Mouse (Mus musculus): Measurements from ENCODE around the gene Nrxn3.

Nrxn3 gene

DNA sequence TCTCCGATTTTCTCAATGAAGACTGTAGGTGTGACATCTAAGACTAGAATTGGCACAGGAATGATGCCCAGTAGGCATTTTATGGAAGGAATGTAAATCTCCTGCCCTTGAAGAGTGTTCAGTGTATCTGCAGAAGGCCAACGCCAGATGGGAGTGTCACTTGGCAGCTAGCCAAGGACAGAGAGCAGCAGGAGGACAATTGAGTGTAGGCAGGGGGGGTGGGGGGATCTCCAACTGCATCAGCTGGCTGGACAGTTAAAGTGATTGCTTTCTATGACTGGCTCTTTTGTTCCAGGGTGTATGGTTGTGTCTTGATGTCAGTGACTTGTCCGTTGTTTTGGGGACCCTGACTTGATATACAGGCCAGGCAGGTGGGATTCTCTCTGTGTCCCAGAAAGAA, 326.6 kb downstream of the Nrxn3 start:
- peak in 1 of 2 experiments; percentile 19 for DNase-seq (ENCODE audit: low spot score in 2 of 2)

DNA sequence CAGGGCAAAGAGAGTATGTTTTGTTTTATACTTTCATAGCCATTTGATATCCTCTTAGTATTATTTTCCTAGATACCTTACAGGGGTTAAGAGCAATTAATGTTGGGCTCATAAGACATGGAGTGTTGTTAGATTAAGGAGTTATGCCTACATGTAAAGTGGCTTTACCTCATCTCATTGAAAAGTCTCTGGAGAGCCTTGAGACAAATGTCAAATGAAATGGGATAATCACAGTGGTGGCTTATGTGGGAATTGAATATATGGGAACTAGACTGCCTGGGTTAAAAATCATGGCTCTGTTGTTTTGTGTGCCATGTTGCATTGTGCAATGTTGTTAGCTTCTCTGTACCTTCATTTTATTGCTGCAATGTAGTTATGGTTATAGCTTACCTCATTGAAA, 327.0 kb downstream of the Nrxn3 start:
- no peak for DNase-seq (ENCODE audit: low spot score in 2 of 2)

DNA sequence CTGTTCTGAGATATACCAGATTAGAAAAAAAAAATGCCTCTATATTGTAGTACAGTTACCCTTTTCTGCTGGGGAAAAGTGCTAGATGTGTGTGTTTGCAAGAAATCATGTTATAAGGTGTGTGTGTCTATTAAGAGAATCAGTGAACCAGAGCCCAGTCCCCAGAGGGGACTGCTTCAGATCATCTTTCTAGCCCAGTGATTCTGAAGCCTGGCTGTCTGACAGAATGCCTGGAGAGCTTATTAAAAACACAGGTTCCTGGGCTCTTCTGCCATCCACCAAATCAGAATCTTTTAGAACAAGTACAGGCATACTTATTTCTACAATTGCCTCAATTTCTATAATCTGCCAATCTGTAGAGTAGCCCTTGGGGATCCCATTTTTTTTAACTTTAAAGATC, 349.8 kb downstream of the Nrxn3 start:
- no peak for DNase-seq (ENCODE audit: low spot score in 2 of 2)

DNA sequence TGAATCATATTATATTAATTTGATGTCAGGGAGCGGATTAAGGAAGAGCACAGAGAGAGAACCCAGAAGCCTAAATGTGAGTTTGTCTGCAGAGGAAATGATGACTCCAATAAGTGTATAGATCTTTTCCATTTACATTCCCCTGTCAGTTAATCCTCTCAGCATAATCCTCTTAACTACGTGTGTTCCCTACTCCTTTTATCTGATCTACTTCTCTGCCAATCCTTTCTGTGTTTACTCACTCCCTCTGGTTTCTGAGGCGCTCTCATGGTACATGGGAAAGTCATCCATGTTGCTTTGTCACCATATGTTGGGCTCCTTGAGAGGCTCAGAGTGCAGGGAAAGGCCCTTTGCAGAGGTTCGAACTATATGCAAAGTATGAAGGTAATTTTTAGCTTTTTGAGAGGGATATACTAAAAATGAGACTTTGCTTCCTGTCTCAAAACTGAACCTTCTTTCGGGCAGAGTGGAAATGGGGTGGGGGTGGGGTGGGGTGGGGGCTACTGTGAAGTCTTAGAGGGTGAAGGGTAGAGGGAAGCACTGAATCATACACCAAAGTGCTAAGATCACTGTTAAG, 350.6 kb downstream of the Nrxn3 start:
- DNase-seq (ENCODE audit: low spot score in 2 of 2) = no peak

DNA sequence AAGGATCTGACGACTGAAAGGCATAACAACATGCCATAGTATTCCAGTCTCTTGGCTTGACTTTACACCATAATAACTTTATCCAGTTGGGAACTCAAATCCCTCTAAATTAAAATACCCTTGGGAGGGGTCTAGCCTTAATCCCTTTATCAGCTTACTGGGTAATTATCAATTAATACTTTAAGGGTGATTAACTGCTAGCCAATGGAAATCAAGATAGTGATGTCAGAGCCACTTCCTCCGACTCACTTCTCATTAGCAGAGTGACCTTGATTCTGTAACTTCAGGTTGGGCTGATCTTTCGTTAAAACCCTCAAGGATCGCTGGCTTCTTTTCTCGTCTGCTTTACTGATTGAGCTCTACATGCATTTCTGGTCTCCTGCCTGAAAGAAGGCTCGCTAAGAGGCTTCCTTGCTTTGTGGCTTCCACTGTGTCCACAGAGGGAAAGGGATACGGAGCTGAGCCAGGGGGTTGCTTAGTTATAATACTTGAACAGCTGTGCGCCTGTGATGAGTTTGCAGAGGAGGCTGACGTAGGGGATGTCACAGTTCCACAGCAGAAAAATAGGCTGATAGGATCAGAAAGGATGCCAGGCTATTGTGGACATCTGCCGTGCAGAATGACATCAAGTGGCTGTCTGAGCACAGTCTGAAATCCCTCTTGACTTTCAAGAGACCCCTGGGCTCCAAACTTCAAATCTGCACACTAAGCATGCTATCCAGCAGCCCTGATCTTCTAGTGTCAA, 352.0 kb downstream of the Nrxn3 start:
- DNase-seq (ENCODE audit: low spot score in 2 of 2) = no peak

DNA sequence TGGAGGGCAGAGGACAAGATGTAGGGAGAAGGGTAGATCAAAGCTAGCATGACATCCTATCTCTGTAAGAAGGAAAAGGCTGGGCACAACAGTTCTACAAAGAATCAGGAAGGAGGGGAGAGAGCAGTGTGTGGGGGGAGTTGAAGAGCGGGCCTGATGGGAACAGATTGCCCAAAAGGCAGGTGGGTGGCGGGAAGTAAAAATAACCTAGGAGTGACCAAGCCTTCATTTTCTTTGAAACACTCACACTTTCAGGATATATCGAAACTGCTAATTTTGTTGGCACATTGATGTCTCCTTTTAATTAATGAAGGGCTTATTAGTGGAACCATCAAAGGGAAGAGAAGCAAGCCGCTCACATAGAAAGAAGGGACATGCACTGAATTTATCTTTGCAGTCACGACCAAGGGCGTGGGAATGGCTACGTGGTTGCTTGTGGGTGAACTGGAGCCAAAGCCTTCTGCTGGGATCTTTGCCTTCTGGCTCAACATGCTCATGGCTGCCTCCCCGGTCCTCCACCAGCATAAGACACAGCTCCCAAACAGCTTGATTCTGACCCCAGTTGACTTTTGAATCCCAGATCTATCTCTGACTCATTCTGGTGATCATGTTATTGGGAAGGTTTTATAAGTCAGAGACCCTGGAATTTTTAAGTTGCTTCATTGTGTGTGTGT, 371.3 kb downstream of the Nrxn3 start:
- DNase-seq (ENCODE audit: low spot score in 2 of 2) = no peak

DNA sequence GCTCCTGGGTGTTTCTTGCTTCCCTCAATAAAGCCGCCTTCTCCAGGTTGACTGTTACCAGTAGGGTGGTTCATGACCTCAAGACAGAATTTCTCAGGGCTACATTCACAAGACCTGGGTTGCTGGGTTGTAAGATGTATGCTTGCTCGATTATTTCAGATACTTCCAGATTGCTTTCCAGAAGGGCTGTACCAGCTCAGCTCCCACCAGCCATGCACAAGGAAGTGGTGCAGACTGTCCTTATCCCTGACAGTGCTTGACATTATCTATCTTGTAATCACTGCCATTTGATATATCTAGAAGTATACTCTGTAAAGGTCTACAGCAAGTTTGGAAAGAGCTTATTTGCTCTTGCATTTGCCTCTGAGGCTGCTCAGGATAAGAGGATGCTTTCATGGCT, 374.9 kb downstream of the Nrxn3 start:
- no peak for DNase-seq (ENCODE audit: low spot score in 2 of 2)

DNA sequence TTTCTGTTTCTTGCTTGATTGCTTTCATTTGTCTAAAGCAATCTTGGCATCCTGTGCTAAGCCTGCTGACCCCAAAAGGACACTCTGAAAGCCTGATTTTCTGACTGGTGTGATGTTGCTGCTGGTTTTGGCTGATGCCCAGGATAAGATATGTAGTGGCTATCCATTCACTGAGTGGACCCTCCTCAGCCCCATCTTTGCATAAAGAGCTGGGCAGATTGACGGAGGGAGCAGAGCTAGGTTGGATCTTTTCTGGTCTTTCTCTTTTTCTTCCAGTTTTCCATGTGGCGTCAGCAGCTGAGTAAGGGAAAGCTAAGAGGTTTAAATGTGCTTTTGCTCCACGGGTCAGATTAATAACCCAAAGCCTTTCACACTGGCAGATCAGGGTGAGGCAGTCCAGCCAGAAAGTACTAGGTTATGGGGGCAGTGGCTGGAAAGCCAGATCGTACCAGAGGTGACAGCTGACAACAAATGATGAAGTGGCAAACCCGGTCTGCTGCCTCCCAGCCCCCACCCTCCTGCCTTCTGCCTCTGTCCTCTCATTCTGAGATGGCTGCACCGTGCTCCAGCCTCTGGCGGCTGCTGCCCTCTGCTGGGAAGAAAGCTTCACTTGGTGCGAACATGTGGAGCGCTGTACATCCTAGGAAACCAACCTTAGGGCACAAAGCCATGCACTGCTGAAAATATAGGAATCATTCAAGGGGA, 383.5 kb downstream of the Nrxn3 start:
- DNase-seq (ENCODE audit: low spot score in 2 of 2) = peak; percentile 43 to 62

DNA sequence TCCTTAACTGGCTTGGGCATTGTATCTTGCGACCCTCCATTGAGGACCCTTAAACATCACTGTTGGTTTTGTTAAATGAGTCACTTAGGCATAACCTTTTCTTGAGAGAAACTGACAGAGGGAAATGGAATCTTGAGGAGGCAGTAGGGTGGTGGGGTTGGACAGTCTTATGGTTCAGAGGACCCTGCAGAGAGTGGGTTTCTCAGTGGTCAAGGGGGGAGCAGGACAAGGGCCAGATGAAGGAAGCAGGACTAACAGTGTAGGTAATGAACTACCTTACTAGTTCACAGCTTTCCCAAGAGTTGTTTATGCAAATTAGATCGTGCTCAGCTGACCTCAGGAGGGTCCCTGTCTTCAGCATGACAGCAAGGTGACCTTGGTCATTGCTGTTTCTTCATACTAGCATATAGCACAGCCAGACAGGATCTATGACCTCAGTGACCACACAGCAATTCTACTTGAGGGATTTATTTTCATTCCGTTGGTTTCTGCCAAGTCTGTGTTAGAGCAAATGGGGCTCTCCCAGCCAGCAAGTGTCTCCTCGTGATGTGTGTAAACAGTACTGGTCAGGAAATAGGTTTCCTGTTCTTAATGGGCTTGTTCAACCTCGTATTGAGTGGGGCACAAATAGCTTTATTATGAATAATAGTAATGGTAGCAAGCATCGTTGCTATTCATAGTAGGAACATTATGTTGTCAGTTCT, 384.4 kb downstream of the Nrxn3 start:
- no peak for DNase-seq (ENCODE audit: low spot score in 2 of 2)

DNA sequence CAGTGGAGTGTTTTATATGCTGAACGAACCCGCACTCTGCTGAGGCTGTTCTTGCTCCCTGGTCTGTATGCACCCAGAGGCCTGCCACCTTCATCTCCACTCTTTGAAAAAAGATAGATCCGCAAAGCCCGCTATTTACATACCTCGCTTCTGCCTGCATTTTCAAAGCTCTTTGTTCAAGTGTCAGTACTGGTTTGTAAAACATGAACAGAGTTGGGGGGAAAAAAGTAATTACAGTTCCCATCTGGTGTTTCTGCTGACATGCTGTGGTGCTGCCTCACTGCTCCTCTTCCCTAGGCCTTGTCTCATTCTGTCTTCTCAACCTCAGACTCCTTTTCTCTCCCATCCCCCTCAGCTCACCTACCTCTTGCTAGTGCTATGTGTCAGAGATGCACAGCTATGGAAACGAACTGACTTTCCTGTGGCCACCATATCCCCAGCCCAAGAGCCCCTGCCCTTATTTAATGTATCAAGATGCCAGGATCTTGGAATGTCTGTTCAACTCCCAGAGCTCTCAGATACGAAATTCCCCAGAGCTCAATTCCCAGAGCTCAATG, 387.2 kb downstream of the Nrxn3 start:
- no peak for DNase-seq (ENCODE audit: low spot score in 2 of 2)

DNA sequence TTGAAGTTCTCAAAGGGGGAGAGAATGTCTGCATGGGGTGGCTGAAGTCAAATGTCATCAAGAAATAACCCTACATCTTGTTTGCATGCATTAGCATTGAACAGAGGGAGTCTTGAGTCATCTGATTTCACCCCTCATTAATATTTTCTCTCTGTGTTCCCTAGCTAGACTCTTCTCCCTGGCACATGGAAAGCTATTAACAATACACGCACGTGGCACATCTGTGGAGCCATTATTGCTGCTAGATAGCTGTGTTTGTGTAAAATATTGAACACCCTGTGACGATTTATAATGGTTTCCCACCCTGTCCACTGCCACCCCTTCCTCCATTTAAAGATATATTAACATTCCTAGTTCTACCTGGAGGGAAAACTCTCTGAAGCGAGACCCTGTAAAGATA, 405.9 kb downstream of the Nrxn3 start:
- DNase-seq (ENCODE audit: low spot score in 2 of 2) = no peak

DNA sequence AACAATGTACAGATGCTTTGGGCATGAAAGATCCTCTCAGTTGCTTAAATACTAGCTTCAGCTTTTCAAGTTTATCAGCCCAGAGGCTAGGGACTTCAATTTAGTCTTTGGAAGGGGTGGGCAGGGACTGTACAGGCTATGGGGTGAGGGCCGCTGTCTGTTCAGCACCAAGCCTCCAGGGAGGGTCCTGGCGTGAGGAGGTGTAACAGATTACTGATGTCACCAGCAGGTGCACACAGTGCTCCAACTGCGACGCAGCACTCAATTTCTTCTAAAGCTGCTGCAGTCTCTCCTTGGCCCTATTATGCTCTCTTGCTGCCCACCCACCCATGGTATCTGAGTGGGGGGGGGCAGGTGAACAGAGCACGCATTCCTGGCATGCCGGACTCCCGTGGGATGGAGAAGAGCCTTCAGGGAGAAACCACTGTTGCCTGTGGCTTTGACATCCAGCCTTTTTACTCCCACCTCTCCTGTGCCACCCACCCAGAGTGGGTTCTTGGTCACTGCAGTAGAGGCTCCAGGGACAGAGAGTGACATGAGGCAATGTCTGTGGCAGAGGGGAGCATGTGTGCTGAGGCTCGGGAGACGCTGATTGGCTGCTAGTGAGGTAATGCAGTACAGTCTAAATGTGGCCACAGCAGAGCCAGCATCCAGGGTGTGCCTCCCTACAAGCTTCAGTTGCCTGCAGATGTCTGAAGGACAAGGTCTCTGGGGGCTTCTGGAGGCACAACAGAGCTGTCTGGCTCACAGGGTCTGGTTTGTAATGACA, 406.6 kb downstream of the Nrxn3 start:
- DNase-seq (ENCODE audit: low spot score in 2 of 2) = no peak

DNA sequence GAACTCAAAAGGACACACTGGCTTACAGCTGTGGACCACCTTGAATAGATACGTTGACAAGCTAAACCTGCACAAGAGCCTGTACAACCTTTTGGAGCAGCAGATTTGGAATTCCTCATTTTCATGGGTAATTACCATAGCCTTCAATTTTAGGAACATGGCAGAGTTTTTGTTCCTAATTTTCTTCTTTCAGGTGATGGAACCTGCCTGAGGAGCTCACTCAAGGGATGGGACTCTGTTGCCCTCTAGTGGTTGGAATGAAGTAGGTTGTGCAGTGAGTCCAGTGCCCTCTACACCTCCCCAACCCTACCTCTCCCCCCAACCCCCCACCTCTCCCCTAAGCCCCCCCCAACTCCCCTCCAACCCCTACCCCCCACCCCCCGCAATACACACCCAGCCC, 411.7 kb downstream of the Nrxn3 start:
- DNase-seq (ENCODE audit: low spot score in 2 of 2) = no peak

DNA sequence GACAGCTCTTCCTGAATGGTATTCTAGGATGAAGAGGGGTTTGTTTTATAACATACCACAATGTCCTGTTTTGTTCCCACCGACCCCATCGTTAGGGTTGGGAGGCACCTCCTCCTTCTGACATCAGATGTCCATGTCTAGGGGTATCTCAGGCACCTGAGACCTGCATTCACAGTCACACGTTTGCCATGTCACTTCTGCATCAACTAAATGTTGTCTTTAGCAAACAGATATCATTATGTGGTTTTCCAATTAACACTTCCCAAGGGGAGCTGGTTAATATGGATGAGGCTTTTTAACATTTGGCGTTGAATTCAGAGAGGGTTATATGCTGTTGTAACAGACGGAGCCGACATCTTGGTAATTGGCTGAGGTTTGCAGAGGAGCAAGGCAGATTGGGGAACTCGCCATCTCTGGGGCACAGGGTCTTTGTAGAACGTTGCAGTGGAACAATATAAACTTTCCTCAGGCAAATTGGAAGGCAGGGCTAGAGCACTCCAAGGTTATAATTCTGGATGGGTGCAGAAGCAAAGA, 412.2 kb downstream of the Nrxn3 start:
- DNase-seq (ENCODE audit: low spot score in 2 of 2) = no peak

DNA sequence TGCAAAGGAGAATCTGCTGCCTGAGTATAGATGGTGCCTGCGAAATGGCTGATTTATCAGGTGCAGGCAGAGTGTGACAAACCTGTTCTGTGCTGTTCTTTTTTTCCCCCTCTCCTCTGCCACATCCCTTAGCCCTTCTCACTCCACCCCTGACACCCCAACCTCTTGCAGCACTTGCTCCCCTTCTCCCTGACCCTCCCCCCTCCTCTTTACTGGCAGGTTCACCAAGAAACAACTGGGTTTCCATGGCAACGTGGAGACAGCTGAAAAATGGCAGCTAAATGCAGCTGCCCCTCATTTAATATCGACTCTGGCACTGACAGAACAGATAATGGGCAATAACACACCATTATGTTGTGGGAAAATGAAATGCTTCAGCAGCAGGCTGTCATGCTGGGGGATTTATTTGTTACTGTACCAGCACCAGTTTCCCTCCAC, 426.3 kb downstream of the Nrxn3 start:
- DNase-seq (ENCODE audit: low spot score in 2 of 2) = no peak

DNA sequence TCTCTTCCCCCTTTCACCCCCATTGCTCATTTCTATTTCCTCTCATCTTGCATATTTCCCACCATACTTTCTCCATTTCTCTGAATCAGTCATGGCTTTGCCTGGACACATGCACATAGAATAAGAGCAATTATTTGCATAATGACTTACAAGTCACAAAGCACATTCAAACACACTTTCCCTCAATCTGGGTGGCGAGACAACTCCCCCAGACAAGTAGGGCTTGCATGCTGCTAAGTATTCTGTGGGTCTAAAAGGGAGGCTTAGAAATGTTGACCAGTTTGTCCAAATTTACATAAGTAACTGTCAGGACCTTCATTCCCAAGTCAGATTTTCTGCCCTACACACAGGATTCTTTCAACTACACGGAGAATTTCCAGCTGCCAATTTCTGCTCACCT, 426.8 kb downstream of the Nrxn3 start:
- DNase-seq (ENCODE audit: low spot score in 2 of 2) = no peak

DNA sequence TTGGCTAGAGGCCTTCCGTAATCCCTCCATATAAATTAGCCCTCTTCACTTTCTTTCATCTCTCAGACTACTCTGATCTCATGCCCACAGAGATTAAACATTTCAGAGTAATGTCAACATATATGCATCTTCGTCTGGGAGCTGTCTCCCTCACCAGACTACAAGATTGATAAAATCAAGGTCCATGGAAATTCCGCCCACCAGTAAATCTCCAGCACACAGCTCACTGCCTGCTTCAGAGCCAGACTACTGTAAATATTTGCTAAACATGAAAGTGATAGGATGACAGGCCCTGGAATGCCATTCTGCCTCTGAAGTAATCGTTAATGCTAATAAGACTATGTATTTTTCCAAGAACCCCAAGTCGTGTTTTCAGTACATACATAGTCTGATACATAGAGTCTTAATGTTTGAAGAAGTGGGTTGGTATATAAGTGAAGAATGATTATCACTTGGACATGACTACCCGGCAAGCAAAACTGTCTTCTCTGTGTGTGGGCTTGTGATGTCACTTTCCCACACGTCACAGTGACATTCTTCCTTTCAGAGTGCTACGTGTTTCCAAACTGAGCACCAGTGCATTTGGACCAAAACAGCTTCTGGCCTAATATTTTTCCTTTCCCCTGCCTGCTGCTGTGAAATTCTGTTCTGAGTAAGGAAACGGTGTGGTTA, 433.5 kb downstream of the Nrxn3 start:
- DNase-seq (ENCODE audit: low spot score in 2 of 2) = no peak

DNA sequence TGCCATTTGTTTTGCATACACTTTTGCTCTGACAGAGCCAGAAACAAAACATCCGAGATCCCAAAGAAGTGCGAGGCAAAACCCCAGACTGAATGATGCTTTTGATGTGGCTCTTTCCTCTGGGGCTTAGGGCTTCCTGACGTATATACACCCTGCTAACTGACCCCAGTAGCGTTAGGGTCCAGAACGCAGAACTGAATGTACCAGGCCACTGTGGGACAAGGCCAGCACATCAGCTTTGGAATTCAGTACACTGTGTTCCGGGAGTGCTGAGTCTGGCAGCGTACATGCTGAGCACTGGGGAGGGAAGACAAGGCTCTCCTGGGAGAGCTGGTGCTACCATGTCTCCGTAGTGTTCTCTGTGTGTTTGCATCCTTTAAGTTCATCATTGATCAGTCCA, 436.7 kb downstream of the Nrxn3 start:
- DNase-seq (ENCODE audit: low spot score in 2 of 2) = no peak

DNA sequence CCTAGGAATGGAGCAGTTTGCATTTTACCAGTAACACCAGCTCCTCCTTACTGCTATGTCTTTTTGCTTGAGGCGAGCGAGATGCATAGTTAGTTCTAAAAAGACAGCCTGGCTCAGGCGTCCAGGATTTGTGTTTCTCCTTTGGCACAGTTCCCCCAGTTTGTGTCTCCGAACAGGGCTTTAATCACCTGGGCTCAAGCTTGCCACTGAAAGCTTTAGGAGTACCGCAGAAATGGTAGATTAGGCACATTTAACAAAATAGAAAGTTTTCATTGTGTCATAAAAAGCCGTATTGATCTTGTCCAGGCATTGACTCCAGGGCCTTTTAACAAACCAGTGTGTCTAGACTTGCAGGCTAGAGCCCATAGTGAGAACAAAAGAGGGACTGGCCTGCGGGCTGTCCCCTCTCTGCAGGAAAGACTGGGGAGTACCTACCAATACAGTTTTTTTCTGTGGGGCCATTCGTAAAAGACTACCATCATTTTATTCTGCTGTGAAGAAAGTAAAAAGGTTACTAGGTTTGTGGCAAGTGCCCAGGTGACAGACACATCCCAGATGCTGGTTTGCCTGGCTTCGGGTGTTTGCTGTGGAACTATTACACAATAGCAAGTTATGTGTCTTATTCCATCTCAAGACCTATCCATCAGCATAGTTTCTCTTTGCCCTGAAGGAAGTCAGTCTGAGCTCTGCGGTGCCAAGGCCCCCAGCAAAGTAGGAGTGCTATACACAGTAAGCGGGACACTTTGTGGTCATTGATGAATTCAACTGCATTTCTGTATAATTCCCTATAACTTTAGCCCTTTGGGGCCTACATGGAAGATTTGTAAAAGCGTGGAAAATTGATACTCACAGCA, 451.9 kb downstream of the Nrxn3 start:
- no peak for DNase-seq (ENCODE audit: low spot score in 2 of 2)
